Mouse (Mus musculus) monocyte, adult 59 days (primary cell): Measurements from ENCODE around the gene Lin7a. TPM values are rescaled to one million over a fixed set of nuclear protein-coding genes. Genes with fewer than 3 reads are reported as not detected.

ENCODE experiments used
- total RNA-seq, 2 experiments: library from RNA; stranded (reverse); gene quantifications; one replicate each; pipeline ENCODE4 v1.2.4; 2023

The Lin7a gene
- total RNA-seq, result not detected

DNA sequence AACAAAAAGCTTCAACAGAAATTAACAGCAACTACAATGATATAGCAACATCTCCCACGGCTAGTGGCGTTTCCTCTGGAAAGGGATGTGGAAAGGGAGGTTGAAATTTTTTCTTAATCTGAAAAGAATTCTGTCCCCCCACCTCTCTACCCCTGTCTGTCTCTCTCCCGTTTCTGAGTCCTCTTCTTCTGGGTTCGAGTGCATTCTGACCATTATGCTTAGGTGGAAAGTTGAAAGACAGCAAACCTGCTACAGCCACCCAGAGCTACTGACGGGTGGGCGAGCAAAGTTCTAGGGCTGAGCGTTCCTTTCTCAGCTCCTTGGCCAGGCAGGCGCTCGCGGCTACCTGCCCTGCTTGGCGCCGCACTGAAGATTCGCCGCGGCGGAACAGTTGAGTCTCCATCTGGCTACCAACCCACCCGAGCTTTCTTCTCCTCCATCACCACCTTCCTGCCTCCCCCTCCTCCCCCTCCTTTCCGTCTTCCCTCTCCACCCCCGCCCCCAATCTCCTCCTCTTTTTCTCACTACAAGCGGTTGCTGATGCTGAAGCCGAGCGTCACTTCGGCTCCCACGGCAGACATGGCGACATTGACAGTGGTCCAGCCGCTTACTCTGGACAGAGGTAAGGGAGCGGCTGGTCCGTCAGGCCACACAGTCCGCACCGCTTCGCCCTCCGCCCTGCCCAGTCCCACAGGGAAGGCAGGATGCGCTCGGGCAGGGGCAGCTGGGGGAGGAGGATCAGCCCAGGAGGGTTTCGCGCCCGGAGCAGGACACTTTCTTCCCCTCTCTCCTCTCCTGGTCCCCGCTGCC is at the start of gene Lin7a:
TSS of gene Lin7a (plus strand) at position 366 of the 810 bp plus-strand sequence.

Other genes starting within 250 kb of the Lin7a start
- not detected for gene Acss3, start 148.0 kb upstream of the Lin7a start, total RNA-seq
- gene Myf5, start 214.4 kb downstream of the Lin7a start, total RNA-seq, result not detected
- not detected for gene Myf6, start 223.1 kb downstream of the Lin7a start, total RNA-seq